Mouse (Mus musculus) heart, adult 2 months (tissue): Measurements from ENCODE around the gene Dnajc22. TPM values are rescaled to one million over a fixed set of nuclear protein-coding genes. Genes with fewer than 3 reads are reported as not detected.

Experiments used
- DNase-seq, 2 experiments: peaks; one replicate each; pipeline ENCODE4 v3.0.0; 2021
- H3K27ac ChIP-seq: fragments of 200-600 bp; 2 replicates; pipeline ENCODE4 v1.8.1; 2022
- H3K27me3 ChIP-seq: fragments of 200-500 bp; 2 replicates; pipeline ENCODE4 v1.6.1; 2012; ENCODE audit warnings: mild to moderate bottlenecking, low read length, inconsistent platforms, mixed read lengths; ENCODE audit not compliant: control insufficient read depth, insufficient read depth
- H3K36me3 ChIP-seq: fragments of 200-500 bp; 2 replicates; pipeline ENCODE4 v1.6.1; 2012; ENCODE audit warnings: low read length, inconsistent platforms; ENCODE audit not compliant: control insufficient read depth, insufficient read depth
- H3K4me1 ChIP-seq: fragments of 200-500 bp; 2 replicates; pipeline ENCODE4 v1.6.1; 2011; ENCODE audit warnings: low read length; ENCODE audit not compliant: control insufficient read depth, insufficient read depth
- H3K4me3 ChIP-seq: fragments of 200-600 bp; 2 replicates; pipeline ENCODE4 v1.8.1; 2022
- H3K79me2 ChIP-seq: fragments of 200-500 bp; replicated peaks from 2 replicates; pipeline ENCODE4 v1.6.1; 2012; ENCODE audit warnings: mild to moderate bottlenecking, inconsistent platforms, low read length, moderate library complexity, mixed read lengths; ENCODE audit not compliant: control insufficient read depth, insufficient read depth
- H3K9ac ChIP-seq: fragments of 200-500 bp; 2 replicates; pipeline ENCODE4 v1.6.1; 2012; ENCODE audit warnings: low read depth, mild to moderate bottlenecking, control low read depth, inconsistent platforms, low read length, mixed read lengths
- CTCF ChIP-seq: fragments of 200-600 bp; IDR thresholded peaks from 2 replicates; pipeline ENCODE4 v1.8.1; 2022; ENCODE audit warnings: antibody characterized with exemption, mild to moderate bottlenecking, moderate library complexity
- EP300 ChIP-seq: fragments of 200-500 bp; IDR thresholded peaks from 2 replicates; pipeline ENCODE4 v1.6.1; 2011; ENCODE audit warnings: low read depth, low read length, control low read depth; ENCODE audit not compliant: insufficient read depth
- POLR2A ChIP-seq: fragments of 200-500 bp; IDR thresholded peaks from 2 replicates; pipeline ENCODE4 v1.6.1; 2011; ENCODE audit warnings: mild to moderate bottlenecking, low read depth, low read length, control low read depth; ENCODE audit not compliant: insufficient read depth
- WGBS: fragments of 180-500 bp; shearing (Covaris S2); methylation state at CpG from one replicate; pipeline ENCODE4 v1.1.7; 2018; 5-methylcytosine and 5-hydroxymethylcytosine counted together
- intact Hi-C: fragments of 180-260 bp; cut with DNase I; formaldehyde crosslinking; loops from one replicate; pipeline ENCODE4 v1.15.1; 2025
- polyA plus RNA-seq: library from polyadenylated mRNA; depleted of rRNA; stranded (reverse); fragments of >200 nt; gene quantifications from 2 replicates; pipeline ENCODE4 v1.2.3, GENCODE M21; 2012
- total RNA-seq, 2 experiments: library from RNA; stranded (reverse); gene quantifications; 2 replicates each; pipeline ENCODE4 v1.2.3; 2021

Dnajc22 gene
- total and polyA plus RNA-seq, 3 experiments, result 0.18 to 0.57 (median 0.44) TPM

DNA sequence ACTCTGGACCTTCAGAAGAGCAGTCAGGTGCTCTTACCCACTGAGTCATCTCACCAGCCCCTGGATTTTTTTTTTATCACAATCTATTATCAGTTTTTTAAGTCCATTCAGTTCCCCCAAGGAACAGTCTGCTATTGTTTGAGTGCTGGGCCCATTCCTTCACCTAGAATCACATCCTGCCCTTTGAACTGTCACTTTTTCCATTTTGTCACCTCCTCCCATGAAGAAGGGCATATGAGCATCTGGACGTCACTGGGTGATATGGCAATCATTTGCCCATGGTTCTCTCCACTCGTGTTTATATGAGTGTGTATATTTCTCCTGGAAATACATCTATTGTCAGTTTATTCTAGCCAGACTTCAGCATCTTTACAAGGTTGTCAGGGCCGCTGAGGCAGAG is 14.9 kb downstream of the Dnajc22 start:
- intact Hi-C loops, result no loop called here
- no peaks in the 10 kb centered on the region for H3K36me3 ChIP-seq
- no peak for TF ChIP-seq POLR2A
- no peak for TF ChIP-seq CTCF
- TF ChIP-seq EP300, result no peak
- no peaks in the 10 kb centered on the region for H3K4me1 ChIP-seq
- H3K4me3 ChIP-seq, result no peak overlapping the region
- WGBS, result 67% methylated on average over 3 of the region's 3 CpGs
- H3K9ac ChIP-seq, result no peak overlapping the region
- H3K27me3 ChIP-seq, result no peaks in the 10 kb centered on the region
- H3K27ac ChIP-seq, result no peak overlapping the region
- no peaks in the 10 kb centered on the region for H3K79me2 ChIP-seq
- DNase-seq, result no peak

DNA sequence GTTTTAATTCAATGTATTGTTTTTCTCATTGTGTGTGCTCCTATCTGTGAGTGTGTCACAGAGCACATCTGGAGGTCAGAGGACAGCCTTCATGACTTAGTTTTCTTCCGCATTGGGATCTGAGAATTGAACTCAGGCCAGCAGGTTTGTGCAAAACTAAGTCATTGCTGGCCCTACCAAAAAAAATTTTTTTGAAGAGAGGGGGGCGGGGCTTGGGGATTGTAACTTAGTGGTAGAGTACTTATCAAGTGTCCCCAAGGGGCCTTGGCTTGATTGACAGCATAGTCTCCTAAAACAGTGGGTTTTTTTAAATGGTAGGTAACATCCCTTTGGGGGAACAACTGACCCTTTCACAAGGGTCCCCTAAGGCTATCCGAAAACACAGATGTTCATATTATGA is 18.2 kb downstream of the Dnajc22 start:
- no peaks in the 10 kb centered on the region for H3K79me2 ChIP-seq
- WGBS, result 80% methylated on average over 3 of the region's 3 CpGs
- H3K9ac ChIP-seq, result no peak overlapping the region
- H3K27me3 ChIP-seq, result no peaks in the 10 kb centered on the region
- intact Hi-C loops, result no loop called here
- no peak overlapping the region for H3K4me3 ChIP-seq
- no peak for DNase-seq
- no peak overlapping the region for H3K27ac ChIP-seq
- H3K36me3 ChIP-seq, result no peaks in the 10 kb centered on the region
- TF ChIP-seq CTCF (no peak), EP300 (no peak), POLR2A (no peak)
- H3K4me1 ChIP-seq, result no peaks in the 10 kb centered on the region

- intact Hi-C loops, result no loop called here
- H3K4me1 ChIP-seq, result no peaks in the 10 kb centered on the region
- TF ChIP-seq EP300 (no peak), POLR2A (no peak), CTCF (no peak)
- H3K79me2 ChIP-seq, result no peaks in the 10 kb centered on the region
- no peak overlapping the region for H3K27ac ChIP-seq
- no peaks in the 10 kb centered on the region for H3K27me3 ChIP-seq
- no peak overlapping the region for H3K9ac ChIP-seq
- DNase-seq, result no peak
- H3K36me3 ChIP-seq, result no peaks in the 10 kb centered on the region
- H3K4me3 ChIP-seq, result no peak overlapping the region
- 59% methylated on average over 4 of the region's 4 CpGs for WGBS
Observed at GRCm38 (mm10) chr15:99111809-99112208, 18.8 kb downstream of the Dnajc22 start.

- no peak overlapping the region for H3K4me3 ChIP-seq
- WGBS, result 72% methylated on average over 11 of the region's 11 CpGs
- H3K79me2 ChIP-seq, result no peaks in the 10 kb centered on the region
- no peaks in the 10 kb centered on the region for H3K4me1 ChIP-seq
- H3K27me3 ChIP-seq, result no peaks in the 10 kb centered on the region
- intact Hi-C loops, result no loop called here
- no peak overlapping the region for H3K9ac ChIP-seq
- H3K27ac ChIP-seq, result no peak overlapping the region
- H3K36me3 ChIP-seq, result no peaks in the 10 kb centered on the region
- TF ChIP-seq EP300, result no peak
- no peak for TF ChIP-seq POLR2A
- no peak for TF ChIP-seq CTCF
- DNase-seq, result no peak
Observed at GRCm38 (mm10) chr15:99112843-99113395, 19.9 kb downstream of the Dnajc22 start.

- intact Hi-C loops, result no loop called here
- Histone ChIP-seq H3K27me3 (no peaks in the 10 kb centered on the region), H3K4me3 (no peak overlapping the region), H3K36me3 (no peaks in the 10 kb centered on the region), H3K4me1 (no peaks in the 10 kb centered on the region), H3K9ac (no peak overlapping the region), H3K27ac (no peak overlapping the region), H3K79me2 (no peaks in the 10 kb centered on the region)
- 15% methylated on average over 9 of the region's 9 CpGs for WGBS
- TF ChIP-seq CTCF (peak; percentile 68), POLR2A (no peak)
- DNase-seq, result peak in 1 of 2 experiments; percentile 7
Observed at GRCm38 (mm10) chr15:99113396-99113975, 20.5 kb downstream of the Dnajc22 start.

GRCm38 (mm10) chr15:99114312-99115064 is 21.5 kb downstream of the Dnajc22 start:
- no peaks in the 10 kb centered on the region for H3K79me2 ChIP-seq
- no peak overlapping the region for H3K27ac ChIP-seq
- no peaks in the 10 kb centered on the region for H3K27me3 ChIP-seq
- WGBS, result 49% methylated on average over 14 of the region's 14 CpGs
- no peak overlapping the region for H3K4me3 ChIP-seq
- TF ChIP-seq POLR2A (no peak), EP300 (no peak), CTCF (no peak)
- no peaks in the 10 kb centered on the region for H3K36me3 ChIP-seq
- no peak for DNase-seq
- no peak overlapping the region for H3K9ac ChIP-seq
- H3K4me1 ChIP-seq, result no peaks in the 10 kb centered on the region
- intact Hi-C loops, result no loop called here
